Mouse (Mus musculus): ENCODE measurements around the gene Tmem131.

DNA sequence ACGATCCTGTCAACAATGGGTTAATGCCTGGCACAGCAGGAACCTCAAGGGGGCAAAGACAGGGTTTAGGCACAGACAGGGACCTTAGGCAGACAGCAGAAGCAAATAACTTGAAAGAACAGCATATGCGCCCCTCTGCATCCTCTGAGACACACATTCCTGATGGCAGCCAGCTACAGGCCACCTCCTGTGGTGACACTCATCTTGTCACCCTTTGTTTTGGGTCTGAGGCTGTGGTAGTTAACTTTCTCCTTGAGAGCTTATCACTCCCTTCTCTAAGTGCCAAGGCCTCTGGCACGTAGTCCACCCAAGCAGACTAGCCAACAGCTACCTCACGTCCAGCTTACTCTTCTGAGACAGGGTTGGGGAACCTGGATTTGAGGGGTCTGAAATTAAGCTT, 197.8 kb downstream of the Tmem131 start:
- no peak for TF ChIP-seq CTCF (IDR thresholded peaks at IDR 0.05)
- no peak for TF ChIP-seq POLR2A (IDR thresholded peaks at IDR 0.05; ENCODE audit: insufficient read depth, low read depth, low read length)
